Mouse (Mus musculus) embryo, embryonic 10.5 days (tissue): ENCODE data around the gene Aoc1.

Experiments
- DNase-seq: peaks from one replicate; pipeline ENCODE4 v3.0.0-alpha.2; 2015; ENCODE audit warnings: low spot score

The Aoc1 gene

GRCm38 (mm10) chr6:48909229-48909628 is 36.5 kb downstream of the Aoc1 start:
- no peak for DNase-seq

- peak; percentile 55 for DNase-seq
Measured at GRCm38 (mm10) chr6:48912033-48912432, 39.3 kb downstream of the Aoc1 start.

- DNase-seq, result no peak
Measured at GRCm38 (mm10) chr6:48913587-48913986, 40.9 kb downstream of the Aoc1 start.

GRCm38 (mm10) chr6:48929595-48929994 is 56.9 kb downstream of the Aoc1 start, which contains the start of gene 1600015I10Rik:
Gene 1600015I10Rik, plus strand, starts transcription at chr6:48929895.
- no peak for DNase-seq

GRCm38 (mm10) chr6:48949596-48949995 is 76.9 kb downstream of the Aoc1 start:
- no peak for DNase-seq

DNA sequence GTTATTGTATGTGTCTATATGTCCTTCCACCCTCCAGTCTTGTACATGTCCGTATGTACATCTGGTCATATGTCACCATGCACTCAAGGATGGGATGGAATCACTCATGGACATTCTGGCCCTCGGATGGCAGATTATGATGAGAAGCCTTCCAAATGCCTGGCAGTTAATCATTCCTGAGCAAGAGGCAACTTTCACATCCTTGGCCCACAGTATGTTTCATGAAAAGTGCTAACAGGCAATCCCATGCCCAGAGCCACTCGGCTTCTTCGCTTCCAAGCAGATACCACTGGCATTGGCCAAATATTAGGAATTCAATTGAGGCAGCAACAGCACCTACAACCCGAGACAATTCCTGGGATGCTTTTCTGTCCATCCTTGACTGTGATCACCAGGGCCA is 78.0 kb downstream of the Aoc1 start:
- DNase-seq, result no peak

- no peak for DNase-seq
Measured at GRCm38 (mm10) chr6:48951630-48952029, 78.9 kb downstream of the Aoc1 start.

- no peak for DNase-seq
Measured at GRCm38 (mm10) chr6:48953220-48953619, 80.5 kb downstream of the Aoc1 start.

DNA sequence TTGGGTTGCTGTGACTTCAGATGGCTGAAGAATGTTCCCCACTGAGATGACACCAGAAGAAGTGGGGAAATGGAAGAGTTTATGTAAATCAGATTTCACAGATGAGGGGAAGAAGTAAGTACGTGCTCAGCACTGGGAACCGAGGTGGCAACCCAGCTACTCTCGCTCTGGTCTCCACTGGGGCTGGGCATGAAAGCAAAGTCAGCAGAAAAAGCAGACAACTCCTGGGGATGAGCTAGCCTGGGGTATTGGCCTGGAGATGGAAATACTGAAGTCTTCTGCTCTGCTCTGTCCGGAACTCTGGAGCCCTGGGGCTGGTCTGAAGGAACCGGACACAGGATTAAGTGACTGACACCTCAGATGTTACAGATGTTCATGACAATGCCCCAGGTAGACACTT is 81.5 kb downstream of the Aoc1 start:
- DNase-seq, result no peak

DNA sequence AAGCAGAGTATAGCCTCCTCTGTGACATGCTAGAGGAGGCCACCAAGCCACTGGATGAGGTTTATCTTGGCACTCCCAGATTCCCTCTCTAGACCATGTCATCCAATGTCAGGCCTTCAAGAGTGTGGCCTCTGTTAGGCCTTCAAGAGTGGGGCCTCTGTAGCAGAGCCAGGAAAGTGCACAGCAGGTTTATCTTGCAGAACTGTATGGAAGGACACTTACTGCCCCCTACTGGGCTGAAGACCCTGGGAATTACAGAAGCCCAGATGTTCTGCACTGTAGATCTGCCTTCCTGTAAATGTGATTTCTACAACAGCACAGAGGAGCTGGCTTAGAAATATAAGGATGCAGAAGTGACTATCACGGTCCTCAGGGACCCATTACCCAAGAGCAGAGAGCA is 82.2 kb downstream of the Aoc1 start:
- DNase-seq, result peak; percentile 59

DNA sequence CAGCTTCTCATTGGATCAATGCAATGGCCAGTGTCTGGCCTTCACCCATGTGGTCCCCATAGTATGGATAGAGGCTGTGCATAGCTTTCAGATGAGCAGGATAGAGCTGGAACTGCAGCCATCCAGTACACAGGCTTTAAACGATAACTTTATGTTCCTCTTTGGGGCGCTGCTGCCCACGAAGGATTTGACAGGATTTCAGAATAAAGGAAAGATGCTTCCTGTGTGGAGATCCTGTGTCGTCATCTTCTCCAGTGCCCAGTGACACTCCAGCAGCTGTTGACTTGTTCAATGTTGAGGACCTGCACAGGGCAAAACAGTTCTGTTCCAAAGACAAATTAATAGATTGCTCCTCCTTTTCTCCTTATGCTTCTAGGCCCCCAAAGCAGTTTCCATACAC is 84.1 kb downstream of the Aoc1 start:
- no peak for DNase-seq

DNA sequence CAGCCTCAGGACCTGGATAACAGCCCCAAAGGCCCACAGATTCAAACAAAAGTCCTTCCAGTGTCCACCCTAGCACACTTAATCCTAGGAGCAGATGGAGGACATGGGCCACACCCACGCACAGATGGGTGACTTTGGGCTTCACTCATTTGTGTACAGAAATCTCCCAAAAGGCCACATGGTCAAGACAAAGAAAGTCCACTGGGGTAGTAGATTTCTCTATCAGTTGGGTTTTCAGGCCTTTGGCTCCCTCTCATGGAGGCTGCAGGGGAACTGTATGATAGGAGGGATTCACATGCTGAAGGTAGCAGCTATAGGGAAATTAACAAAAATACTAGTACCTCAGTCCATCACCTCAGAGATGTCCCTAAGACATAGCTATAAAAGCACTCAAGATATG is 85.4 kb downstream of the Aoc1 start:
- DNase-seq, result peak; percentile 34
